Mouse (Mus musculus): ENCODE data around the gene Far1.
A peak's percentile ranks its signal among the peaks of the same experiment; 100 is the strongest.

Far1 gene

GRCm38 (mm10) chr7:113572741-113573140 is 59.1 kb downstream of the Far1 start:
- DNase-seq: no peak

- DNase-seq: no peak
These were observed 68.5 kb downstream of the Far1 start for GRCm38 (mm10) chr7:113582111-113582510.

GRCm38 (mm10) chr7:113589211-113589610 is 75.6 kb downstream of the Far1 start:
- DNase-seq: no peak

- no peak for DNase-seq
These were observed 76.7 kb downstream of the Far1 start for GRCm38 (mm10) chr7:113590330-113590729.

- DNase-seq: no peak
These were observed 77.5 kb downstream of the Far1 start for GRCm38 (mm10) chr7:113591084-113591483.

- no peak for DNase-seq
These were observed 78.1 kb downstream of the Far1 start for GRCm38 (mm10) chr7:113591557-113592354.

GRCm38 (mm10) chr7:113592696-113593095 is 79.1 kb downstream of the Far1 start:
- no peak for DNase-seq

GRCm38 (mm10) chr7:113594363-113594762 is 80.7 kb downstream of the Far1 start:
- peak in 1 of 2 experiments; percentile 29 for DNase-seq

GRCm38 (mm10) chr7:113597231-113597630 is 83.6 kb downstream of the Far1 start:
- DNase-seq: no peak

GRCm38 (mm10) chr7:113601803-113602202 is 88.2 kb downstream of the Far1 start:
- no peak for DNase-seq

GRCm38 (mm10) chr7:113607928-113608327 is 94.3 kb downstream of the Far1 start:
- no peak for DNase-seq

- peak in 1 of 2 experiments; percentile 19 for DNase-seq
These were observed 95.5 kb downstream of the Far1 start for GRCm38 (mm10) chr7:113609027-113609705.

- no peak for DNase-seq
These were observed 99.0 kb downstream of the Far1 start for GRCm38 (mm10) chr7:113612628-113613027.

- DNase-seq: no peak
These were observed 100.7 kb downstream of the Far1 start for GRCm38 (mm10) chr7:113614198-113614927.

GRCm38 (mm10) chr7:113619166-113619565 is 105.5 kb downstream of the Far1 start:
- no peak for DNase-seq

GRCm38 (mm10) chr7:113619768-113620167 is 106.1 kb downstream of the Far1 start:
- no peak for DNase-seq

Measured in spleen, adult 18-20 months (tissue).